Mouse (Mus musculus) c-Kit-positive CD71-negative TER-119-negative erythroid progenitor cells, embryonic 14.5 days (primary cell): ENCODE results near the gene Rfx8.

ENCODE experiments used
- DNase-seq: peaks from one replicate; pipeline ENCODE4 v3.0.0-alpha.2; 2013; ENCODE audit warnings: low read depth

The Rfx8 gene

GRCm38 (mm10) chr1:39645905-39646759, 74.7 kb downstream of the Rfx8 start:
- no peak for DNase-seq

DNA sequence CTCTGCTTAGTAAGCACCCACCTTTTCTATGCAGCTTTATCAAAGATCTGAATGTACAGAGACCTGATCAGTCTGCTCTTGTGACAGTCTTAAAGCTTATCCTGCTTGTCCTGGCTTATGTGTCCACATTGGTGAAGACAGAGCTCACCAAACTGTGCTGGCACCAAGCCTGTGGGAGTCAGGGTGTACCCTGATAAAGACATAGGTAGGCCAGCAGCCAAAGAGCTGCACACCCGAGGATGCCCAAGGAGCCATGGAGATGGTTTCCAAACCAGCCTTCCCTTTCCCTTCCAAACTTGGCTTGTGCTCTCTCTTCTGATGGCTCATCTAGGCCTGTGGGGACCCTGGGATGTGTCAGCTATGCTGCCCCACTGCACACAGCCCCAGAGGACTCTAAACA, 76.5 kb downstream of the Rfx8 start:
- DNase-seq = no peak

- no peak for DNase-seq
Observed at GRCm38 (mm10) chr1:39641667-39642066, 79.1 kb downstream of the Rfx8 start.

- no peak for DNase-seq
Observed at GRCm38 (mm10) chr1:39637139-39637538, 83.7 kb downstream of the Rfx8 start.

DNA sequence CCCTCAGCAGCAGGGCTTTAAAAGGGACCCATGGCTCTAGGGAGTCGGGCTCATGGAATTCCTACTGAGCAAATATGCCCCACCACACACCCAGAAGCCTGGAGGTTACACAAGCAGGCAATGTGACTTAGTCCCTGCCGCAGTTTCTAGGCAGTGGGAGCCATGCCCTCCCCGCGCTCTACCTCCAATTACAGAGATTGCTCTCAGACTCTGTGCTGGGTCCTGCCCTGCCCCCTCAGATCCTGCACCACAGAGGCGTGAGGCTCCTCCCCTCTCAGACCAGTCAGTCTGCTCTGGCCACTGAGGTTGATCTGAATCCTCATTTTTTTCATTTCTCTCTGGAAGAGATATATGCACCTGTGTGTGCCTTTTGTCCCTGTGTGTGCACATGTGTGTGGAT, 84.1 kb downstream of the Rfx8 start:
- no peak for DNase-seq

- no peak for DNase-seq
Observed at GRCm38 (mm10) chr1:39636196-39636595, 84.6 kb downstream of the Rfx8 start.

- DNase-seq = no peak
Observed at GRCm38 (mm10) chr1:39628606-39629005, 92.2 kb downstream of the Rfx8 start.

DNA sequence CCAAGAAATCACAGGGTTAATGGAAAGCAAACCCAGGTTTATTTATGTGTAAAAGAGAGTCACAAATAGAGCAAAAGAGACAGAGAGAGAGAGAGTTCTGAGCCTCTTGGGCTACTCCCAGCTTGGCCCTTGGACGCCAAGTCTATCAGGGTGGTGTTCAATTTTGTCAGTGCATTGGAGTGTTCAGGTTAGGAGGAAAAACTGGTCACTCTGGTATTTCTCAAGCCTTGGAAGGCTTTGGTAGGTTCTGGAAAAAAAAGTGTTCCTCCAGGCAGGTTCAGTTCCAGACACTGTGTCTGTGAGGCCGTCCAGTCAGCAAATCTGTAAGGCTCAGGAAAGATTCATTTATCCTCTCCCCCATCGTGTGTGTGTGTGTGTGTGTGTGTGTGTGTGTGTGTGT, 95.3 kb downstream of the Rfx8 start:
- no peak for DNase-seq

GRCm38 (mm10) chr1:39623729-39624128, 97.1 kb downstream of the Rfx8 start:
- no peak for DNase-seq

GRCm38 (mm10) chr1:39623106-39623505, 97.7 kb downstream of the Rfx8 start:
- no peak for DNase-seq

GRCm38 (mm10) chr1:39618524-39618923, 102.3 kb downstream of the Rfx8 start:
- DNase-seq = no peak

DNA sequence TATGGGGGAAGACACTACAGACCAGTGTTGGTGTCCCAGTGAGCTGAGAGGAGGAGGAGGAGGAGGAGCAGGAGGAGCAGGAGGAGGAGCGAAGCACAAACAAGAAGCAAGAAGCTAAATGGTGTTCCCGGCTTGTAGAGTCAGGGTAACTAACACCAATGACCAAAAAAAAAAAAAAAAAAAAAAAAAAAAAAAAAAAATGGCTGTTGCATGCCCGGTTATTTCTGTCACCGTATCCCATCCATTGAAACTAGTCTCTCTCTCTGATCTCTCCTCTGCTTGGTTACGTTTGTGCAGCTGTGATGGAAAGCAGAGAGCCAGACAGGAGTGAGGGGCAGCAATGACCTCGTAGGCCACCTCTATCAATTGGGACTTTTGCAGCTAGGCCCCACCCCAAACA, 105.3 kb downstream of the Rfx8 start:
- no peak for DNase-seq
